ENCODE assay signal across 27 mouse cellular contexts in the genomic region with DNA sequence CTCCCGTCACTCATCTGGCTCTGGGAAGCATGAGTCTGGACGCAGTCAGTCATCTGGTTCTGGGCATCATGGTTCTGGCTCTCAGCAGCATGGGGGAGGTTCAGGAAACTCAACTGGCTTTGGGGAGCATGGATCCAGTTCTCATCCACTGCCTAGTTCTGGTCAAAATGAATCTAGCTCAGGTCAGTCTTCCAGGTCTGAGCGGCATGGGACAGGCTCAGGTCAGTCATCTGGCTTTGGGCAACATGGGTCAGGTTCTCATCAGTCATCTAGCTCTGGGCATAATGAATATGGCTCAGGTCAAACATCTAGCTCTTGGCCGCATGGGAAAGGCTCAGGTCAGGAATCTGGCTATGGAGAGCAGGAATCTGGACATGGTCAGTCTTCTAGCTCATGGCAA. TPM values are rescaled to one million over a fixed set of nuclear protein-coding genes. Genes with fewer than 3 reads are reported as not detected.
"Had no signal": no experiment of that assay in that cellular context is flagged by ENCODE, and none has a peak within 500 bp of the region (broad histone marks: within the 10 kb centered on the region; RNA-seq: fewer than 3 reads in every experiment).

No protein-coding gene starts in this region.

- H3K27ac ChIP-seq: lung, embryonic 15.5 days; macrophage; midbrain, embryonic 13.5 days; neural tube, embryonic 12.5 days had no signal

- DNase-seq: liver, postnatal 0 days; lung, adult 2 months; lung, postnatal 14 days; lung, postnatal 36 days; retina, postnatal 1 day; right cerebral cortex, adult 18-20 months; right cerebral cortex, postnatal 25 days; right cerebral cortex, postnatal 4 days; spleen, adult 18-20 months; thymus, adult 18-20 months; thymus, postnatal 14 days; thymus, postnatal 36 days had no signal

- H3K36me3 ChIP-seq: lung, embryonic 15.5 days; midbrain, embryonic 13.5 days; neural tube, embryonic 12.5 days had no signal

- ATAC-seq: liver, postnatal 0 days; lung, postnatal 0 days; midbrain, embryonic 13.5 days had no signal

- H3K4me3 ChIP-seq: lung, embryonic 15.5 days; midbrain, embryonic 13.5 days; neural tube, embryonic 12.5 days had no signal

- H3K27me3 ChIP-seq: lung, embryonic 15.5 days; megakaryocyte, embryonic 14.5 days; midbrain, embryonic 13.5 days; neural tube, embryonic 12.5 days had no signal

- H3K4me2 ChIP-seq: lung, embryonic 15.5 days; midbrain, embryonic 11.5 days; midbrain, embryonic 13.5 days; neural tube, embryonic 12.5 days had no signal

- H3K9ac ChIP-seq: liver, postnatal 0 days; lung, embryonic 15.5 days; midbrain, embryonic 13.5 days; neural tube, embryonic 12.5 days had no signal

- H3K4me1 ChIP-seq: lung, embryonic 15.5 days; megakaryocyte, embryonic 14.5 days; midbrain, embryonic 13.5 days; neural tube, embryonic 12.5 days had no signal

- H3K9me3 ChIP-seq: lung, embryonic 15.5 days had no signal

RNA-seq across cellular contexts. Expression of a gene that starts 5.4 kb away (rescaled TPM):
- total RNA-seq: megakaryocyte progenitor cell, adult 5-6 weeks; monocyte, adult 5-6 weeks had no signal
- polyA plus RNA-seq: liver, postnatal 0 days; lung, adult 2 months; lung, embryonic 15.5 days; lung, postnatal 0 days; macrophage; midbrain, embryonic 11.5 days; midbrain, embryonic 13.5 days; midbrain, postnatal 0 days; neural tube, embryonic 12.5 days; neural tube, embryonic 14.5 days; small intestine, adult 2 months; stomach, embryonic 16.5 days; thymus, postnatal 0 days had no signal

RNA-seq across cellular contexts. Expression of a gene that starts 57.9 kb away (rescaled TPM):
- total RNA-seq: megakaryocyte progenitor cell, adult 5-6 weeks; monocyte, adult 5-6 weeks had no signal
- polyA plus RNA-seq: liver, postnatal 0 days; lung, adult 2 months; lung, embryonic 15.5 days; lung, postnatal 0 days; macrophage; midbrain, embryonic 11.5 days; midbrain, embryonic 13.5 days; midbrain, postnatal 0 days; neural tube, embryonic 12.5 days; neural tube, embryonic 14.5 days; small intestine, adult 2 months; stomach, embryonic 14.5 days had no signal
